Mouse (Mus musculus): ENCODE results near the gene Pla2g6. TPM values are rescaled to one million over a fixed set of nuclear protein-coding genes. Genes with fewer than 3 reads are reported as not detected.

Gene Pla2g6
- total and polyA plus RNA-seq, 3 experiments = 26.1 to 50.1 (median 30.6) TPM

Small RNA genes lying within 50 kb of the gene (microRNA-seq; reads per million reads assigned to microRNA genes)
- 1.2 to 5.5 reads per million in 2 experiments for gene Mir1943

Other genes starting within 250 kb of the Pla2g6 start
- gene Micall1, start 219.5 kb downstream of the Pla2g6 start, total RNA-seq (2021) = 10 to 100 TPM; 36.5 to 49.5 TPM
- gene Micall1, start 219.5 kb downstream of the Pla2g6 start, polyA plus RNA-seq (2012; rRNA removed) = 61.7 and 65.0 TPM in 2 replicates
- 100 to 1,000 TPM in 1 of 2 experiments, 10 to 100 TPM in 1; 92.8 to 151 TPM for gene Polr2f, start 187.4 kb downstream of the Pla2g6 start, total RNA-seq (2021)
- 48.1 and 48.3 TPM in 2 replicates for gene Polr2f, start 187.4 kb downstream of the Pla2g6 start, polyA plus RNA-seq (2012; rRNA removed)
- 1 to 10 TPM; 5.2 to 9.9 TPM for gene 1700088E04Rik, start 187.1 kb downstream of the Pla2g6 start, total RNA-seq (2021)
- gene 1700088E04Rik, start 187.1 kb downstream of the Pla2g6 start, polyA plus RNA-seq (2012; rRNA removed) = 8.1 and 10.8 TPM in 2 replicates
- 1 to 10 TPM in 1 of 2 experiments, under 1 TPM in 1; 0.89 to 2.5 TPM for gene Sox10, start 163.2 kb downstream of the Pla2g6 start, total RNA-seq (2021)
- 3.9 and 5.5 TPM in 2 replicates for gene Sox10, start 163.2 kb downstream of the Pla2g6 start, polyA plus RNA-seq (2012; rRNA removed)
- 10 to 100 TPM; 14.6 to 18.5 TPM for gene Pick1, start 99.2 kb downstream of the Pla2g6 start, total RNA-seq (2021)
- 17.4 and 19.7 TPM in 2 replicates for gene Pick1, start 99.2 kb downstream of the Pla2g6 start, polyA plus RNA-seq (2012; rRNA removed)
- gene Gm49486, start 99.0 kb downstream of the Pla2g6 start, total RNA-seq (2021) = not detected
- gene Gm49486, start 99.0 kb downstream of the Pla2g6 start, polyA plus RNA-seq (2012; rRNA removed) = not detected in 2 replicates
- not detected for gene Slc16a8, start 73.6 kb downstream of the Pla2g6 start, total RNA-seq (2021)
- 0.07 and 0.61 TPM in 2 replicates for gene Slc16a8, start 73.6 kb downstream of the Pla2g6 start, polyA plus RNA-seq (2012; rRNA removed)
- gene Baiap2l2, start 42.9 kb downstream of the Pla2g6 start, total RNA-seq (2021) = under 1 TPM in 1 of 2 experiments, not detected in 1; 0.24 TPM
- 1.5 and 8.5 TPM in 2 replicates for gene Baiap2l2, start 42.9 kb downstream of the Pla2g6 start, polyA plus RNA-seq (2012; rRNA removed)
- 1 to 10 TPM; 7.2 to 9.5 TPM for gene Maff, start 18.2 kb upstream of the Pla2g6 start, total RNA-seq (2021)
- gene Maff, start 18.2 kb upstream of the Pla2g6 start, polyA plus RNA-seq (2012; rRNA removed) = 3.2 and 3.4 TPM in 2 replicates
- 10 to 100 TPM; 61.5 to 66.3 TPM for gene Tmem184b, start 75.2 kb upstream of the Pla2g6 start, total RNA-seq (2021)
- 255 and 262 TPM in 2 replicates for gene Tmem184b, start 75.2 kb upstream of the Pla2g6 start, polyA plus RNA-seq (2012; rRNA removed)
- gene Csnk1e, start 127.2 kb upstream of the Pla2g6 start, total RNA-seq (2021) = 10 to 100 TPM; 74.6 to 87.7 TPM
- 59.2 and 65.3 TPM in 2 replicates for gene Csnk1e, start 127.2 kb upstream of the Pla2g6 start, polyA plus RNA-seq (2012; rRNA removed)
- 1 to 10 TPM in 1 of 2 experiments, under 1 TPM in 1; 0.20 to 6.3 TPM for gene Kcnj4, start 176.9 kb upstream of the Pla2g6 start, total RNA-seq (2021)
- gene Kcnj4, start 176.9 kb upstream of the Pla2g6 start, polyA plus RNA-seq (2012; rRNA removed) = 0.36 and 3.8 TPM in 2 replicates
- 1 to 10 TPM; 1.9 to 4.1 TPM for gene Kdelr3, start 188.0 kb upstream of the Pla2g6 start, total RNA-seq (2021)
- 2.9 and 3.1 TPM in 2 replicates for gene Kdelr3, start 188.0 kb upstream of the Pla2g6 start, polyA plus RNA-seq (2012; rRNA removed)
- gene Ddx17, start 218.4 kb upstream of the Pla2g6 start, total RNA-seq (2021) = 100 to 1,000 TPM; 230 to 248 TPM
- 245 and 257 TPM in 2 replicates for gene Ddx17, start 218.4 kb upstream of the Pla2g6 start, polyA plus RNA-seq (2012; rRNA removed)